Mouse (Mus musculus): ENCODE measurements around the gene Fance. TPM values are rescaled to one million over a fixed set of nuclear protein-coding genes. Genes with fewer than 3 reads are reported as not detected.

The Fance gene
- polyA plus RNA-seq, 1 experiment from 2014 or later = 31.6 TPM

DNA sequence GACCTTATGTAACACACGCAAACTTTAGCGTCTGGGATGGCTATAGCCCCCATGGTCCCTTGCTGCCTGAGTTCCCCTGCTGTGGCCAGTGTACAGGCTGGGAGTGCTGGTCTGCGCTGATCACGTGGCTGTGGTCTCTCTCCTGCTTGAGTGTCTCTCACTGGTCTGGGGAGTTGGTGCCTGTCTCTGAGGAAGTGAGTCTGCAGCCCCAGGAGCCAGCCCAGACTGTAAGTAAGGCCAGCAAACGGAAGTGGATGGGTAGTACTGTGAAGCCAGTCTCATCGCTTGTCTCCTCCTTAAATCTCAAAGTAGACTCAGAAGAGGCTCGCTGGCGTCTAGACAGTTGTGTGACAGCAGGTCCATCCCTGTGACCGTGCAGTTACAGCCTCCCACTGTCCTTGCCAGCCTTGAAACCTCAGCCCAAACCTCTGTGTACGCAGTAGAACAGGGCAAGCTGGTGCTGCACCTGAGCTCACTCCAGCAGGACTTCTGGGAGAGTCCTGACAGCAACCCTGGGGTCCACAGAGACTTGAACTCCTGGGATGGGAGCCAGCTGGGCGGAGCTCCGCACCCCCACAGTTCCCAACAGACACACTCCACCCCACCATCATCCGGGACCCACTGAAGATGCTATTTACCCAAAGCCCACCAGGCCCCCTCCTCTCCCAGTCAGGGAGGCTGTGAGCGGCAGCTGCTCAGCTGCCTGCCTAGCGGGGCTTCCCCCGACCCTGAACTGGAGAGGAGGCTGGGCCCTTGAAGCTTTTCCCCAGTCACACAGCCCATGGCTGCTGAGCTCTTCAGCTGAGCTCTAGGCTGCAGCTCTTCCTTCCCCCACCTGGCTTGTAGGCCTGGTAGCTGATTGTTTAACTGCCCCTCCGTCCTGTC lies 18.6 kb upstream of the Fance start:
- DNase-seq (ENCODE audit: extremely low spot score, low spot score) = no peak
- H3K36me3 ChIP-seq (replicated peaks) = peaks cover 34% of the 10 kb centered on the region
- no peaks in the 10 kb centered on the region for H3K27me3 ChIP-seq (ENCODE audit: poor library complexity, severe bottlenecking)
- peaks cover 3% of the 10 kb centered on the region; the same call in 1 of the 2 replicates for H3K9me3 ChIP-seq
- 81% methylated on average over 17 of the region's 17 CpGs for WGBS
- peak overlapping the region; percentile 40; the same call in 1 of the 2 replicates for H3K27ac ChIP-seq
- H3K4me3 ChIP-seq = no peak overlapping the region
- H3K4me1 ChIP-seq = peaks cover 26% of the 10 kb centered on the region

DNA sequence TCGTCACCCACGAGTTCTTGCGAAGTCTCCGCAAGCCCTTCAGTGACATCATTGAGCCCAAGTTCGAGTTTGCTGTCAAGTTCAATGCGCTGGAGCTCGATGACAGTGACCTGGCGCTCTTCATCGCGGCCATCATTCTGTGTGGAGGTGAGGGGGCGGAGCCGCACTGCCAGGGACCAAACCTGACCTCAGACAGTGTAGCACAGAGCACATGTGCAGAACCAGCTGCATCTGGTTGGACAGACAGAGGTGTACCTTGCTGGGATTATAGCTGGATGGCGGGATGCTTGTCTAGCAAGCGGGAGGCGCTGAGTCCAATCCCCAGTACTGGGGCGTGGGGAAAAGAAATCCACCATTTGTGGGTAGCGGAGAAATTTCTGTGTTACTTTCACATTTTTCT lies 14.4 kb upstream of the Fance start:
- DNase-seq (ENCODE audit: extremely low spot score, low spot score) = no peak
- H3K27ac ChIP-seq = no peak overlapping the region
- peaks cover 38% of the 10 kb centered on the region for H3K4me1 ChIP-seq
- 94% methylated on average over 17 of the region's 17 CpGs for WGBS
- H3K4me3 ChIP-seq = no peak overlapping the region
- H3K36me3 ChIP-seq (replicated peaks) = peaks cover 23% of the 10 kb centered on the region
- H3K27me3 ChIP-seq (ENCODE audit: poor library complexity, severe bottlenecking) = no peaks in the 10 kb centered on the region
- no peaks in the 10 kb centered on the region for H3K9me3 ChIP-seq

DNA sequence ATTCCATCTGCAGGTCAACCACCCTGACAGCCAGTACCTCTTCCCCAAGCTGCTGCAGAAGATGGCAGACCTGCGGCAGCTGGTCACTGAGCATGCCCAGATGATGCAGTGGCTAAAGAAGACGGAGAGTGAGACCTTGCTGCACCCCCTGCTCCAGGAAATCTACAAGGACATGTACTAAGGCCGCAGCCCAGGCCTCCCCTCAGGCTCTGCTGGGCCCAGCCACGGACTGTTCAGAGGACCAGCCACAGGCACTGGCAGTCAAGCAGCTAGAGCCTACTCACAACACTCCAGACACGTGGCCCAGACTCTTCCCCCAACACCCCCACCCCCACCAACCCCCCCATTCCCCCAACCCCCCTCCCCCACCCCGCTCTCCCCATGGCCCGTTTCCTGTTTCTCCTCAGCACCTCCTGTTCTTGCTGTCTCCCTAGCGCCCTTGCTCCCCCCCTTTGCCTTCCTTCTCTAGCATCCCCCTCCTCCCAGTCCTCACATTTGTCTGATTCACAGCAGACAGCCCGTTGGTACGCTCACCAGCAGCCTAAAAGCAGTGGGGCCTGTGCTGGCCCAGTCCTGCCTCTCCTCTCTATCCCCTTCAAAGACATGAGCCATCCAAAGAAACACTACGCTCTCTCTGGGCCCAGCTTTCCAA lies 13.5 kb upstream of the Fance start:
- 57% methylated on average over 11 of the region's 11 CpGs for WGBS
- H3K27me3 ChIP-seq (ENCODE audit: poor library complexity, severe bottlenecking) = no peaks in the 10 kb centered on the region
- peaks cover 36% of the 10 kb centered on the region for H3K4me1 ChIP-seq
- peaks cover 23% of the 10 kb centered on the region for H3K36me3 ChIP-seq (replicated peaks)
- H3K4me3 ChIP-seq = no peak overlapping the region
- H3K27ac ChIP-seq = peak overlapping the region; percentile 68
- no peaks in the 10 kb centered on the region for H3K9me3 ChIP-seq
- DNase-seq (ENCODE audit: extremely low spot score, low spot score) = no peak

DNA sequence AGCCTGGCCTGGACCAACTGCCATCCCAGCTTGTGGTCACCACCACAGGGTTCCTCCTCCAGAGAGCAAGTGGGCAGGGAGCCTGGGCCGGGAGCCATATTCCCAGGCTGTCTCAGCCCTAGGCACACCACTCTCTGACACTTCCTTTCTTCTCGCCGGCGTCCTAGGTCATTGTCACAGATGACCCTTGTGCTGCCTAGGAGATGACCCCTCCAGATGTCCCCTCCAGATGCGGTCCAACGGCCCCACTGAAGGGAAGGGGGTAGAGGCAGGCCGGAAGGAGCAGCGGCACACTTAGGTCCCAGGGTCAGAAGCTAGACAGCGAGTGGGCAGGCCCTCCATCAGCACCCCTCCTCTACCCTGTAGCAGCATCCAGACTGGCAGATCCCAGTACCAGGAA lies 13.0 kb upstream of the Fance start:
- Histone ChIP-seq H3K36me3 (replicated peaks) (peaks cover 23% of the 10 kb centered on the region), H3K9me3 (no peaks in the 10 kb centered on the region), H3K4me1 (peaks cover 36% of the 10 kb centered on the region), H3K27ac (peak overlapping the region; percentile 68), H3K27me3 (ENCODE audit: poor library complexity, severe bottlenecking) (no peaks in the 10 kb centered on the region), H3K4me3 (no peak overlapping the region)
- no peak for DNase-seq (ENCODE audit: extremely low spot score, low spot score)
- 68% methylated on average over 9 of the region's 9 CpGs for WGBS

DNA sequence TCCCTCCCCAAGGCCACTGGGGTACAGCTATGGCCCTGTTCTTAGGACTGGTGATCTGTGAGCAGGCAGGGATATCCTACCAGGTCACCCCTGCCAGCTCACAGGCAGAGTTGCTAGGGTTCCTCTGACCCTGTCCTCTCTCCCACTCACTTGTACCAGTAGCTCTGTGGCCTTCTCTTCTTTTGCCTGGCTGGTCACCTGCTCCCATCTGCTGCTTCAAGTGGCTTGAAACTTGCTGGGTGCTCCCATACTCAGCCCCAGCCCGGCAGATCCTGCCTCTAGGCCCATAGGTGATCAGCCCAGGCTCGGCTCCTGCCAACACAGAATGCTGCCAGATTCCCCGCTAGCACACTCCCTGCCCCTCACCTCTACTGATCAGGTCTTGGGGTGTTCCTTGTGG lies 12.5 kb upstream of the Fance start:
- Histone ChIP-seq H3K9me3 (no peaks in the 10 kb centered on the region), H3K4me1 (peaks cover 35% of the 10 kb centered on the region), H3K4me3 (no peak overlapping the region), H3K27ac (peak overlapping the region; percentile 68; the same call in 1 of the 2 replicates), H3K36me3 (replicated peaks) (peaks cover 23% of the 10 kb centered on the region), H3K27me3 (ENCODE audit: poor library complexity, severe bottlenecking) (no peaks in the 10 kb centered on the region)
- DNase-seq (ENCODE audit: extremely low spot score, low spot score) = no peak
- 80% methylated on average over 3 of the region's 3 CpGs for WGBS

DNA sequence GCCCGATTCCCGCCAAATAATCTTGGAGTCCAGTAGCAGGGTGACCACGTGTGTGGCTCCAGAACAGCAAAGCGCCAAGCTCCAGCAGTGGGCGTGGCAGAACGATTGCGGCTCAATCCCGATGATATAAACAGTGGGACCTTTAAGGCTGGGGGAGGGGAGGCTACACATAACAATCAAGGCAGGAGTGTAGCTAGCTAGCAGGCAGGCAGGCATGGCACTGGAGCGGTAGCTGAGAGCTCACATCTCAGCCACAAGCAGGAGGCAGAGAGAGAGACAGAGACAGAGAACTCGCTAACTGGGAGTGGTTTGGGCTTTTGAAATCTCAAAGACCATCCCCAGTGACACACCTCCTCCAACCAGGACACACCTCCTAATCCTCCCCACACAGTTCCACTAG lies 8.1 kb upstream of the Fance start:
- H3K36me3 ChIP-seq (replicated peaks) = no peaks in the 10 kb centered on the region; the same call in 1 of the 2 replicates
- peaks cover 29% of the 10 kb centered on the region for H3K4me1 ChIP-seq
- H3K9me3 ChIP-seq = no peaks in the 10 kb centered on the region
- no peak overlapping the region for H3K27ac ChIP-seq
- H3K4me3 ChIP-seq = no peak overlapping the region
- no peaks in the 10 kb centered on the region for H3K27me3 ChIP-seq (ENCODE audit: poor library complexity, severe bottlenecking)
- 61% methylated on average over 10 of the region's 10 CpGs for WGBS
- DNase-seq (ENCODE audit: extremely low spot score, low spot score) = no peak

DNA sequence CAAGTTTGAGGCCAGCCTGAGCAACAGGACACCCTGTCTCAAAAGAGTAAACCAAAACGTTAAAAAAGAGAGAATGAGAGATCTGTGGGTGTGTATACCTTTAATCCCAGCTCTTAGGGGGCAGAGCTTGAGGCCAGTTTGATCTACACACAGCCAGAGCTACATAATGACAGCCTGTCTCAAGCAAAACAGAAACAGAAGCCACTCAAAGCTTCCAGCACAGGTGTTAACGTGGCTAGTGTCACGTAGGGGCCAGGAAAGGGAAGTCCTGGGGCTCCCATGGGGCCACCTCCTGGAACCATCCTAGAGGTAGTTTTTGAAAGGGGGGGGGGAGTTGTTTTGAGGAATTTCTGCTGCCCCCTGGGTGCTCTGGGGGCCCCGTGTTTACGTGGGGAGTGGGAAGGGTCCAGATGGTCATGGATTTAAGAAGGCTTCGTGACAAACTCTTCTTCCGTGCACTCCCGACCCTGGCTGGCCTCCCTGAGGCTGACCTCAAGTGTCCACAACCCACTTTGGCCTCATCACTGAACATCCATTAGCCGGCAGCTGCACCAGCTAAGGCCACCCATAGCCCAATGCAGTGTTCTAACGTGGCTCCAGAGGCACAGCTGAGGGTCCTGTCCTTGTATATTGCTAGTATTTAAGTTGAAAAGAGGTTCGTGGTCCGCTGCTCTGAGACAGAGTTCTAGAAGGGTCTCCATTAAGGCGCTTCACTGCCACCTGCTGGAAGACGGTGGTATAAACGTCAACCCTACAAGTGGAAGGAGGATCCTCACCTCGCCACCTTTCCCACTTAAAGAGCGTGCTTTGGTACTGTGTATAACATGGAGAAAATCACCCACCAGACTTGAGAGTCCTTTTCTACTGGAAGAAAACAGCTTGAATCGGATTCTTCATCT lies 4.8 kb upstream of the Fance start:
- 23% methylated on average over 18 of the region's 18 CpGs for WGBS
- Histone ChIP-seq H3K9me3 (no peaks in the 10 kb centered on the region), H3K4me1 (peaks cover 27% of the 10 kb centered on the region), H3K27ac (peak overlapping the region; percentile 63), H3K27me3 (ENCODE audit: poor library complexity, severe bottlenecking) (no peaks in the 10 kb centered on the region), H3K4me3 (no peak overlapping the region), H3K36me3 (replicated peaks) (no peaks in the 10 kb centered on the region)
- DNase-seq (ENCODE audit: extremely low spot score, low spot score) = peak; percentile 86

DNA sequence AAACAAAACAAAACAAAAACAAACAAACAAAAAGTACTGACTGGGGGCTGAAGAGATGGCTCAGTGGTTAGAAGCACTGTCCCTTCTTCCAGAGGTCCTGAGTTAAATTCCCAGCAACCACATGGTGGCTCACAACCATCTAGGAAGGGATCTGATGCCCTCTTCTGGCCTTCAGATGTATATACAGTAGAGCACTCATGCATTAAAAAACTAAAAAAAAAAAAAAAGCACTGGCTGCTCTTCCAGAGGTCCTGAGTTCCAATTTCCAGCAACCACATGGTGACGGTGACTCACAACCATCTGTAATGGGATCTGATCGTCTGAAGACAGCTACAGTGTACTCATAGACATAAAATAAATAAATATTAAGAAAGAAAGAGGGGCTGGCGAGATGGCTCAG lies 2.5 kb upstream of the Fance start:
- Histone ChIP-seq H3K27me3 (ENCODE audit: poor library complexity, severe bottlenecking) (no peaks in the 10 kb centered on the region), H3K36me3 (replicated peaks) (peaks cover 4% of the 10 kb centered on the region), H3K4me1 (peaks cover 36% of the 10 kb centered on the region), H3K27ac (no peak overlapping the region), H3K9me3 (no peaks in the 10 kb centered on the region), H3K4me3 (no peak overlapping the region)
- DNase-seq (ENCODE audit: extremely low spot score, low spot score) = no peak
- 86% methylated on average over 3 of the region's 3 CpGs for WGBS

DNA sequence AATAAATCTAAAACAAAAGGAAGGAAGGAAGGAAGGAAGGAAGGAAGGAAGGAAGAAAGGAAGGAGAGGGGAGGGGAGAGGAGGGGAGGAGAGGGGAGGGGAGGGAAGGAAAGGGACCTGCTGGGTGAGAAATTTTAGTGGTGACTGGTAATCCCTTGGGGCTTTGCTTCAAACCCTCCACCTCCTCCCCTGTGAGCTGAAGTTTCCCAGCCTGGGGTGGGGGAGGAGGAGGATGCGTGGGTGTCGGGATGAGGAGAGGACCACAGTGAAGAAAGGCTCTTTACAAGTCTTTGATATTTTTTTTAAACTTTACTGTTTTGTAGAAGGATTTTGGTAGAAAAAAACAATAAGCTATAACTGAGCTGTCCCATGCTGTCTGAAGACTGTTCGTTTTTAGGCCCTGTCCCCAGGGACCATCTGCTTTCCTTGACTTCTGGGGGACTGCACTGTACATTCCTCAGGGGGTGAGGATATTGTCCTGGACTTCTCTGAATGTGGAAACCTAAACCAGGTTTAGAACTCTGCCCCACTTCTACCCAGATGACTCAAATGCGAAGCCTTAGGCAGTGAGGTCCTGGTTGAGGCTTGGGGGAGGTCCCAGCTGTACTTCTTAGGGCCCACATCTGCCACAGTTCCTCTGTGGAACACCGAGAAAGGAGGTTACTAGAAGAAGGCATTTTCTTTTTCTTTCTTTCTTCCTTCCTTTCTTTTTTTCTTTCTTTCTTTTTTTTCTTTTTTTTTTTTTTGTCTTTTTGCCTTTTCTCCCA lies 1.8 kb upstream of the Fance start:
- Histone ChIP-seq H3K4me3 (no peak overlapping the region), H3K36me3 (replicated peaks) (peaks cover 11% of the 10 kb centered on the region), H3K9me3 (no peaks in the 10 kb centered on the region), H3K27ac (no peak overlapping the region), H3K27me3 (ENCODE audit: poor library complexity, severe bottlenecking) (no peaks in the 10 kb centered on the region), H3K4me1 (peaks cover 43% of the 10 kb centered on the region)
- no peak for DNase-seq (ENCODE audit: extremely low spot score, low spot score)
- 78% methylated on average over 5 of the region's 5 CpGs for WGBS

DNA sequence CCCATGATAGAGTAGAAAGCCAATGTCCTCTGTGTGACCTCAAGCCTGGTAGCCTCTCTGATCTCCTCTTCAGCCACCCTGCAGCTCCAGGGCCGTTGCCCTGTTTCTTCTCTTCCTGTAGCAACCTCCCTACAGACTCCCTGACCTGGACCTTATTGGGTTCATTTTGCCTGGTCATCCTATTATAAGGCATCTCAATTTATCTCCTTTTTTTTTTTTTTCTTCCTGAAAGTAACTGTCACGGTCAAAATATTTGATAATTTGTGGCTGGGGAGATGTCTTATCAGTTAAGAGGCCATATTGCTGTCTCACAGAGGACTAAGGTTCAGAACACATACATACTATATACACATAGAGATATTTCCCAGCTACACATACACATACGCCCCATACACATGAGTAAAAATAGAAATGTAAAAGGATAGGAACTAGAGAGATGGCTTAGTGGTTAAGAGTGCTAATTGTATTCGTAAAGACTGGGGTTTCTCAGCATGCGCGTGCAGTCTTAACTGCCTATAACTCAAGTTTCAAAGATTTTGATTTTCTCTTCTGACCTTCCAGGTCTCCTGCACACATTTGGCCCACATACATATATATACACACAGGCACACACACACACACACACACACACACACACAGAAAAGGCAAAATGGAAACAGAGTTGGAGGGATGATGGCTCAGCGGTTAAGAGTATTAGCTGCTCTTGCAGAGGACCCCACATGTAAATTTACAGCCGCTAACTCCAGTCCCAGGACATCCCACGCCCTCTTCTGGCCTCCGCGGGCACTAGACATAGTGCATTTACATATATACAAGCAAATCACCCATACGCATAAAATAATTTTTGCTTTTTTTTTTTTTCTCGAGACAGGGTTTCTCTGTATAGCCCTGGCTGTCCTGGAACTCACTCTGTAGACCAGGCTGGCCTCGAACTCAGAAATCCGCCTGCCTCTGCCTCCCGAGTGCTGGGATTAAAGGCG lies 797 bp upstream of the Fance start:
- Histone ChIP-seq H3K4me1 (peaks cover 53% of the 10 kb centered on the region), H3K27me3 (ENCODE audit: poor library complexity, severe bottlenecking) (no peaks in the 10 kb centered on the region), H3K4me3 (peak overlapping the region; percentile 88), H3K27ac (peak overlapping the region; percentile 95), H3K9me3 (no peaks in the 10 kb centered on the region), H3K36me3 (replicated peaks) (peaks cover 21% of the 10 kb centered on the region)
- no peak for DNase-seq (ENCODE audit: extremely low spot score, low spot score)
- WGBS = 28% methylated on average over 17 of the region's 17 CpGs

DNA sequence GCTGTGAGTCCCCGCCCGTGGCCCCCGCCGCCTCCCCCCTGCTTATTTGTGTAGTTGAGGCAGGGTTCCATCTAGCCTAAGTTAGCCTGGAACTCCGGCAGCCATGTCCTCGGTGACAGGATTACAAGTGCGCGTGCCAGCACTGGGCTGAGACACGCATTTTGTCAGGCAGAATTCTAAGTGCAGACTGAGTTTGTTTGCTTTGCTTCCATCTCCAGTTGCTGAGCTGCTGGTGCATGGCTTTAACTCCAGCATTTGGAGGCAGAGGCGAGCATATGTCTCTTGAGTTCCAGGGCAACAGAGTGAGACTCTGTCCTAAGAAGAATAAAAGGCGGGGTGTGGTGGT lies 534 bp downstream of the Fance start:
- H3K4me3 ChIP-seq = peak overlapping the region; percentile 88
- H3K27me3 ChIP-seq (ENCODE audit: poor library complexity, severe bottlenecking) = no peaks in the 10 kb centered on the region
- no peak for DNase-seq (ENCODE audit: extremely low spot score, low spot score)
- WGBS = 2% methylated on average over 11 of the region's 11 CpGs
- H3K4me1 ChIP-seq = peaks cover 45% of the 10 kb centered on the region
- peak overlapping the region; percentile 95 for H3K27ac ChIP-seq
- H3K36me3 ChIP-seq (replicated peaks) = peaks cover 34% of the 10 kb centered on the region
- no peaks in the 10 kb centered on the region for H3K9me3 ChIP-seq
